Mouse (Mus musculus) intestine, embryonic 16.5 days (tissue): ENCODE measurements around the gene Ankrd13b. TPM values are rescaled to one million over a fixed set of nuclear protein-coding genes. Genes with fewer than 3 reads are reported as not detected.

Experiments
- ATAC-seq: fragments of 200-750 bp; cut with Nextera tagmentation; 2 replicates; pipeline ENCODE4 v1.8.0; 2017; ENCODE audit warnings: moderate TSS enrichment, moderate library complexity
- H3K27ac ChIP-seq: fragments of 300-500 bp; sonication (generic); 2 replicates; pipeline ENCODE4 v1.5.1; 2014; ENCODE audit warnings: mild to moderate bottlenecking, low read length
- H3K27me3 ChIP-seq: fragments of 300-500 bp; sonication (generic); replicated peaks from 2 replicates; pipeline ENCODE4 v1.6.1; 2014; ENCODE audit warnings: low read length, control low read depth, mixed read lengths; ENCODE audit not compliant: control insufficient read depth, insufficient read depth
- H3K36me3 ChIP-seq: fragments of 300-500 bp; sonication (generic); 2 replicates; pipeline ENCODE4 v1.6.1; 2014; ENCODE audit warnings: low read length, control low read depth; ENCODE audit not compliant: control insufficient read depth, insufficient read depth
- H3K4me1 ChIP-seq: fragments of 300-500 bp; sonication (generic); 2 replicates; pipeline ENCODE4 v1.6.1; 2014; ENCODE audit warnings: low read length, control low read depth, mixed read lengths; ENCODE audit not compliant: control insufficient read depth, insufficient read depth
- H3K4me2 ChIP-seq: fragments of 300-500 bp; sonication (generic); 2 replicates; pipeline ENCODE4 v1.6.1; 2014; ENCODE audit warnings: low read depth, low read length, control low read depth
- H3K4me3 ChIP-seq: fragments of 300-500 bp; sonication (generic); 2 replicates; pipeline ENCODE4 v1.5.1; 2014; ENCODE audit warnings: mild to moderate bottlenecking, low read length
- H3K9ac ChIP-seq: fragments of 300-500 bp; sonication (generic); 2 replicates; pipeline ENCODE4 v1.6.1; 2014; ENCODE audit warnings: low read depth, low read length
- H3K9me3 ChIP-seq: fragments of 300-500 bp; sonication (generic); 2 replicates; pipeline ENCODE4 v1.6.1; 2016; ENCODE audit warnings: low read length, control low read depth; ENCODE audit not compliant: control insufficient read depth
- WGBS: fragments of 180-500 bp; shearing (Covaris S2); extraction: QIAGEN DNeasy Blood & Tissue Kit; methylation state at CpG from one replicate; pipeline ENCODE4 v1.1.7; 2014; 5-methylcytosine and 5-hydroxymethylcytosine counted together
- polyA plus RNA-seq: library from polyadenylated mRNA; unstranded; fragments of >200 nt; fragmentation: Nextera tagmentation; extraction: Ambion mirVana; gene quantifications from 2 replicates; pipeline ENCODE4 v1.2.1, GENCODE M21; 2015

The Ankrd13b gene
- polyA plus RNA-seq, 1 experiment from 2014 or later: 1.7 TPM

DNA sequence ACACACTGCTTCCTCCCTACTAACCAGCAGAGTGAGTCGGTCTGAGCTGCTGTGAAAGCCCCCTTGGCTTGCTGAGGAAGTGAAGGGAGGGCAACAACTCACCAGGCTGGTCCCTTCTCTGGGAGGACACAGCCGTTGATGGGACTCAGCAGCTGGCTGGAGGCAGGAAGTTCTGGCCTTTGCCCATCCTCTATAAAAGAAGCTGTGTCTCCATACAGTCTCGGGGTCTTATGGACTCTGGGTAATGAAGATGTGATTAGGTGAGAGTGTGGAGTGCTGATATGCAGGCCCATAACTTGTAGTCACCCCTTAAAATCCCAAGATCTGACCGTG is 4.8 kb upstream of the Ankrd13b start:
- Histone ChIP-seq H3K27me3 (no peaks in the 10 kb centered on the region), H3K4me2 (peak overlapping the region; percentile 63), H3K27ac (peak overlapping the region; percentile 92), H3K9me3 (no peaks in the 10 kb centered on the region), H3K4me1 (peaks cover 67% of the 10 kb centered on the region), H3K36me3 (0 out of 2 replicates have a peak, but pooled peaks cover 1% of the 10 kb centered on the region), H3K9ac (peak overlapping the region; percentile 93), H3K4me3 (peak overlapping the region; percentile 98)
- no peak for ATAC-seq
- 20% methylated on average over 4 of the region's 4 CpGs for WGBS

DNA sequence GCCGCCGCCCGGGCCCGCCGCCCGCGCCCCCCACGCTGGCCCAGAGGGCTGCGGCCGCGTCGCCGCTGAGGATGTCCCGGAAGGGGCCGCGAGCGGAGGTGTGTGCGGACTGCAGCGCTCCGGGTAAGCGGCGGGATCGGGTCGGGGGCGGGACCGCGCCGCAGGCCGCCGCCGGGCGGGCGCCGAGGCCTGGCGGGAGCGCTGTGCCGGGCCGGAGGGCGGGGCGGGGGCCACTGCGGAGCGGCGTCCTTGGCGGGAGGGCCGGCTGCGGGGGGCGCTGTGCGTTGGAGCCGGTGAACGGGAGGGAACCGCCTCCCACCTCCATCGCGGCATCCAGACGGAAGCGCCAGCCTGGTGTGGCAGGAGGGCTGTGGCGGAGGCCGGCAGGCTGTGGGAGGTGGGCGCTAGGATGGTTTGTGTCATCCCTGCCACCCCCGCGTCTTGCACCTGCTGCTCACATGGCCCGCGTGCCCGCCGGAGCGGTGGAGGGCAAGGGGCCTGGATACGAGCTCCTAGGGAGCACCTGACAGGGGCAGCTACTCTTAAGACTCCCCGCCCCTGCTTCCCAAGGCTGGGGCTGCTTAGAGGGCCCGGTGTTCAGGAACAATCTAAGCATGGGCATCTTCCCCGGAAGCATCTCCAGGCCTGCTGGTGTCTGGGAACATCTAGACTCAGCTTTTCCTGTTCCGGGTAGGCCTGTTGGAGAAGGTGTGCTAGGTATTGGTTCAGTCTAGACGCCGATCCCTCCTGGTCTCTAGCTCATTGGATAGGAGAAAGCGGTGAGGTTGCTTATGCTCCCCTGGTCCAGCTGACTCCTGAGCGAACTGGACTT is 4.2 kb upstream of the Ankrd13b start, which contains the start of gene Git1:
Gene Git1 (plus strand): TSS at position 51 of the 832 bp plus-strand sequence.
- peak within 1 kb of the TSS; percentile 93 for H3K4me2 ChIP-seq
- no peaks in the 10 kb centered on the region for H3K36me3 ChIP-seq
- H3K27me3 ChIP-seq: no peaks in the 10 kb centered on the region
- H3K27ac ChIP-seq: peak within 1 kb of the TSS; percentile 92
- H3K9me3 ChIP-seq: no peaks in the 10 kb centered on the region
- 0 out of 2 replicates have a peak, but pooled peaks have one; percentile 2 for ATAC-seq
- H3K4me3 ChIP-seq: peak within 1 kb of the TSS; percentile 98
- peaks cover 72% of the 10 kb centered on the region for H3K4me1 ChIP-seq
- H3K9ac ChIP-seq: peak within 1 kb of the TSS; percentile 93
- WGBS: 1% methylated on average over 74 of the region's 74 CpGs

DNA sequence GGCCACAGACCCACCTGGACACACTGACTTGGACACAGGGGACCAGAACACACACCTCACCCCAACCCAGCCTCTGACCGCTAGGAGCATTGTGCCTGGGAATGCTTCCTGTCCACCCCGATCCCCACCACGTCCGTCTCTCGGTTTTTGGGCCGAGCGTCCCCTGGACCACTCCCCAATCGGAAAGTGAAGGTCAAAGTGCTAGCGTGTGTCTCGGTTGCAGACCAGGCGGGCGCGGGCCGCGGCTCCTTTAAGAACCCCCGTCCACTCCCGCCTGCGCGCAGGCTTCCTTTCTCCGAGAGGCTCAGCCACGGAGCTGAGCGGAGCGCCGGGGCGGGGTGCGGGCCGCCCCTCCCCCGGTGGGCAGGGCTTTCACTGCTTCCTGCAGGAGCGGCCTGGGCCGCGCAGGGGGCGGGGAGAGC is 3.4 kb upstream of the Ankrd13b start:
- H3K9ac ChIP-seq: peak overlapping the region; percentile 93
- no peaks in the 10 kb centered on the region for H3K9me3 ChIP-seq
- no peaks in the 10 kb centered on the region for H3K27me3 ChIP-seq
- peak; percentile 78 for ATAC-seq
- peak overlapping the region; percentile 93 for H3K4me2 ChIP-seq
- peak overlapping the region; percentile 92 for H3K27ac ChIP-seq
- no peaks in the 10 kb centered on the region for H3K36me3 ChIP-seq
- H3K4me1 ChIP-seq: peaks cover 67% of the 10 kb centered on the region
- peak overlapping the region; percentile 98 for H3K4me3 ChIP-seq
- under 1% methylated on average over 32 of the region's 32 CpGs for WGBS

DNA sequence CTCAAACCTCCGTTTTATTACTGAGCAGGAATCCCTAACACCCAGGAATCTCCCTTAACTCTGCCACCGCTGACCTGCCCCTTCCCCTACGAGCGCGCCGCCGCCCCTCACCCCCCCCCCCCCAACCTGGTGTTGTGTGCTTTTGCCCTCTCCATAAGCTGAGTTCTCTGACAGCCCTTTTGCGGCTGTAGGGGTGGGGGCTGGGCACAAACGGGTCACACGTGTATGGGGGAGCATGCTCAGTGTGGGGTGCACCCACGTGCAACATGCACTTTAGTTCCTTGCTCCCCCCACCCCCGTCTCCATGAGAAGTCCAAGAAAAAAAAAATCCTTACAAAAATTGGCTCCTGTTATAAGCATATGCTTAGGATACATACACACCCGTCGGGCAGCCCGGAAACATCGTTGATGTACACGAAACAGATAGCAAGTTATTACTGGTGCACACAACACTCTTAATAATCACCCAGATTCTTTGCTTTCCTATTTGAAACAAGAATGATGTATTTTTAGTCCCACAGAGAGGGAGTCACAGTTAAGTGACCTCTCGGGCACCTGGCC is 2.9 kb upstream of the Ankrd13b start:
- Histone ChIP-seq H3K36me3 (no peaks in the 10 kb centered on the region), H3K9ac (peak overlapping the region; percentile 93), H3K27ac (peak overlapping the region; percentile 92), H3K4me3 (peak overlapping the region; percentile 98), H3K4me1 (peaks cover 67% of the 10 kb centered on the region), H3K4me2 (peak overlapping the region; percentile 93), H3K27me3 (no peaks in the 10 kb centered on the region), H3K9me3 (no peaks in the 10 kb centered on the region)
- no peak for ATAC-seq
- WGBS: under 1% methylated on average over 14 of the region's 18 CpGs

DNA sequence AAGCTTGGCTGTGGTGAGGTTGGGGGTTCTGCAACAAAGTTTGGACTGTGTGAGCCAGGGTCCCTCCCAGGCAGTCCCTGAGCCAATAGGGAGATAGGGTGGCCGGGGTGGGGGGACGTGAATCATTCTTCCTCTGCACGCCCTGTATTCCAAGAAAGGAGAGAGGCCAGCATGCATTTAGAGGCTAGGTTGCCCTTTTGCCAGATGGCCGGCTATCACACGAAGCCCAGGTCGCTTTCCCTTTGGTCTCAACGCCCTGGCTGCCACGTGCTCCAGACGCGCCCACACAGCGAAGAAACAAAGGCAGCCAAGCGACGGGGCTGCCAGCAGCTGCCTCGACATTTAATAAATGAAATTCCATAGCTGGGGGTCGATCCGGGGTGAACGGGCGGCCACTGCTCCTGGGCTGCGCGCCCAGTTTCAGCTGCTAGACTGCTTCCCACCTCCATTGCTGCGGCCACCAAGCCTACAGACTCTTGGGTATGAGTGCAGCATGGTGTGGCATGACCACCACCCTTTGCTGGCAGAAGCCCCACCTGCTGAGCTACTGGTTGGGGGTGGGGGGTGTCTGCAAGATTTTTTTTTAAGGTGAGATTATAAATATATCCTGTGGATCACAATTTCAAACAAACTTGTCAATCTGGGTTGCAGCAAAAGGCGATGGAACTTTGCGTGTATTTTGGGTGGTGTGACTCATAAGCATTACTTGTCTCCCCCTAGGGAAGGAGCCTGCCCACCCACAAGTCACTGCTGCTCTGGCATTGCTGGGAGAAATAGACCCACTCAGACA is 2.2 kb upstream of the Ankrd13b start:
- under 1% methylated on average over 23 of the region's 23 CpGs for WGBS
- ATAC-seq: peak; percentile 50
- Histone ChIP-seq H3K36me3 (no peaks in the 10 kb centered on the region), H3K4me3 (peak overlapping the region; percentile 98), H3K4me2 (peak overlapping the region; percentile 93), H3K27ac (peak overlapping the region; percentile 92), H3K27me3 (no peaks in the 10 kb centered on the region), H3K4me1 (peaks cover 63% of the 10 kb centered on the region), H3K9ac (peak overlapping the region; percentile 93), H3K9me3 (no peaks in the 10 kb centered on the region)

DNA sequence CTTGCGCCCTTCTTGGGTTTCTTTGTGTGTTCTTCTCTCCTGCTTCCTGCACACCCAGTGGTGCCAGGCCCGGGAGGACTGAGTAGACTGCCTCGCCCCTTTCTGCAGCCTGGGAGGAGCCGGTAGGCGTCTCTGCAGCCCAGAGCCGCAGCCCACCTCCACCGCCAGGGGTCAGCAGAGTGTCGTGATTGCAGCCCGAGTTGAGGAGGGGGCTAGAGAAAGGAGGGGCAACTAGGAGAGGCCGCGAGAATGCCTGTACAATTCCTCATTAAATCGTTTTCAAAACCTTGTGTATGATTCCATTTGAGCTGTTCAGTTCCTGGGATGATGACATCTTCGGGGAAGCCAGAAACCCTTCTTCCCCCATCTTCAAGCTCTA is 1.6 kb upstream of the Ankrd13b start:
- Histone ChIP-seq H3K9ac (peak overlapping the region; percentile 64), H3K4me2 (peak overlapping the region; percentile 93), H3K4me1 (peaks cover 59% of the 10 kb centered on the region), H3K9me3 (no peaks in the 10 kb centered on the region), H3K4me3 (peak overlapping the region; percentile 98), H3K27me3 (no peaks in the 10 kb centered on the region), H3K36me3 (no peaks in the 10 kb centered on the region), H3K27ac (peak overlapping the region; percentile 92)
- WGBS: 0% methylated on average over 13 of the region's 13 CpGs
- ATAC-seq: peak; percentile 60

DNA sequence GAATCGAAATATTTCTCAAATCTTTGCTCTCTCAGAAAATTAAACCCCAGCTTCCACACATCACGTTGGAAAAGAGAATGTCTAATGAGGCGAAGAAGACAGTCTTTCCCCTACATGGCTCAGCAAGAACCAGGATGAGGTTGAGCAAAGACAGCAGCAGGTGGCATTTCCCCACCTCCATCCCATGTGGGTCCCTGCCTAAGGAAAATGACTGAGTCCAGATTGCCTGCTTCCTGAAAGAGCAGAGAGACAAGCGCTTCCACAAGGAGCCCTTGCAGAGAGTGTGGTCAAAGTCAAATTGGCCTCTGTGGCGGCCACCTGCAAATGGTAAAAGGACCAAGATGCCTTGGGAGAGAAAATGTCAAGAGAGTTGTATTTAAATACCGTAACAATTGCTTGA is 973 bp upstream of the Ankrd13b start:
- ATAC-seq: no peak
- H3K27ac ChIP-seq: peak overlapping the region; percentile 92
- no peak overlapping the region for H3K4me3 ChIP-seq
- H3K36me3 ChIP-seq: no peaks in the 10 kb centered on the region
- 70% methylated on average over 6 of the region's 6 CpGs for WGBS
- peak overlapping the region; percentile 37; the same call in 1 of the 2 replicates for H3K9ac ChIP-seq
- no peaks in the 10 kb centered on the region for H3K9me3 ChIP-seq
- H3K4me1 ChIP-seq: peaks cover 58% of the 10 kb centered on the region
- no peaks in the 10 kb centered on the region for H3K27me3 ChIP-seq
- no peak overlapping the region; the same call in 1 of the 2 replicates for H3K4me2 ChIP-seq

DNA sequence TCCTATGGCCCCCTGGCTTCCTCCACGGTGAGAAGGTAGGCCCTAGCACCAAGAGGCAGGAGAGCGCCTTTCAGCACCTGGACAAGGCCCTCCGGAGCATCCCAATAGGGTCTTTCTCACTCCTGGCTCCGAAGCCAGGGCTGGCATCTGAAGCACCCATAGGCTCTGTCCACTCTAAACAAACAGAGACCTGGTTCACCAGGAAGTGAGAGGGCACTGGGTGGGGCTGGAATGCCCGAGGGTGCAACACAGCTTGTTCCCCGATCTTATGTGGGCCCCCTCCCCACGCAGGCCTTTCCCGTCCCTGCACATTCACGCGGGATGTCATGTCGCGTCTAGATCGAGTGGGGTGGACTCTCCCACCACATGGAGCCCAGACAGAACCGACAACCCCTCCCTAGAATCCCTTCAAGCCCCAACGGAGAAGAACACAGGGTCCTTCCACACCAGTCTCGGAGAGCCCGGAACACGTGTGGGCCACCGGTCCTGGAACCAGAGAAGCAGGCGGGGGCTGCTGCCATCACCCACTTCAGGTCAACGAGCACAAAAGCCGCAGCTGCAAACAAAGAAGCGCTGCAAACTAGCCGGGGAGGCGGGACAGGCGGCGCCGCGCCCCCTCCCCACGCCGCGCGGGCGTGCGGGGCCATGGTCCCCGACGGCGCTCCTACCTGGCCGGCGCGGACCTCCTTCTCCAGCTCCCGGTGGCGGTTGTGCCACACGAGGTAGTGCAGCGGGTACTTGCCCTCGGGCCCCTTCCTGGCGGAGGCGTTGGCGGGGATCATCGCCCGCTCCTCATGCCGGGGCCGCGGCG is 502 bp downstream of the Ankrd13b start:
- no peak for ATAC-seq
- Histone ChIP-seq H3K27me3 (no peaks in the 10 kb centered on the region), H3K36me3 (no peaks in the 10 kb centered on the region), H3K9ac (peak overlapping the region; percentile 85), H3K27ac (no peak overlapping the region), H3K4me2 (peak overlapping the region; percentile 99), H3K4me1 (peaks cover 45% of the 10 kb centered on the region), H3K4me3 (peak overlapping the region; percentile 86), H3K9me3 (no peaks in the 10 kb centered on the region)
- WGBS: 3% methylated on average over 54 of the region's 55 CpGs
